Mouse (Mus musculus) forelimb bud, embryonic 11.5 days (tissue): ENCODE measurements around the gene Mvd.

Source experiments
- DNase-seq: peaks from one replicate; pipeline ENCODE4 v3.0.0-alpha.2; 2012; ENCODE audit warnings: low read depth, low spot score

The Mvd gene

GRCm38 (mm10) chr8:122443262-122444006 is at the start of gene Mvd:
Mvd (minus strand) TSS chr8:122443422.
- peak; percentile 100 for DNase-seq

GRCm38 (mm10) chr8:122488387-122488786 is 45.2 kb upstream of the Mvd start:
- DNase-seq, result no peak

DNA sequence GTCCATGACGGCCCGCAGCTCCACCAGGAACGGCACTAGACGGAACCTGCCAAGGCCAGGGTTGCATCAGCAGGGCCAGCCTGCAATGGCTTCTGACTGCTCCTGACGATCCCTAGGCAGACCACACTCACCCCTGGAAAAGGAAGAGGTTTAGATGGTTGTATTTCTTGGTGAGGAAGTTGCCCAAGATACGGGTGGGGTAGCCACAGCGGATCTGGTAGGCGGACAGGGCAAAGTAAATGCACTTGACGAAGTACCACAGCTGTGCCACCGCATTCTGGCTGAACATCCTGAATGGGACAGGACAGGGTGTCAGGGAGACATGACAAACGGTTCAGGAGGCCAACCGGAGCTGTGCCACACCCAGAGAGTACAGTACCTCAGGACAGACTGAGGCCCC is 41.6 kb upstream of the Mvd start:
- DNase-seq, result no peak

- no peak for DNase-seq
These were observed 40.7 kb upstream of the Mvd start for GRCm38 (mm10) chr8:122483877-122484276.

DNA sequence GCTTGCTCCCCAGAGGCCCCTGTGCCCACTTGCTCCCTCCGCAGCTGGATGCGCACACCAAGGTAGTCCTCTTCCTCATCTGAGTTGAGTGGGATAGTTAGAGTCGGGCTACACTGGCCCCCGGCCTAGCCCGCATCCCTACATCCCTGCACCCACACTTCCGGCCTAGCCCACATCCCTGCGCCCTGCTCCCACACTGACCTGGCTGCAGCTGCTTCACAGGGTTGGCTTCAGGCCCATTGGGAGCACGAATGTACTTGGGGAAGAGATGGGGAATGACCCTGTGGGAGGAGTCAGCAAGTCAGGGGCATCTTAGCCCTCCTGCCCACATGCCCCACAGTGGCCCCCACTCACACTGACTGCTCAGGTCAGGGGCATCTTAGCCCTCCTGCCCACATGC is 39.2 kb upstream of the Mvd start:
- DNase-seq, result no peak

DNA sequence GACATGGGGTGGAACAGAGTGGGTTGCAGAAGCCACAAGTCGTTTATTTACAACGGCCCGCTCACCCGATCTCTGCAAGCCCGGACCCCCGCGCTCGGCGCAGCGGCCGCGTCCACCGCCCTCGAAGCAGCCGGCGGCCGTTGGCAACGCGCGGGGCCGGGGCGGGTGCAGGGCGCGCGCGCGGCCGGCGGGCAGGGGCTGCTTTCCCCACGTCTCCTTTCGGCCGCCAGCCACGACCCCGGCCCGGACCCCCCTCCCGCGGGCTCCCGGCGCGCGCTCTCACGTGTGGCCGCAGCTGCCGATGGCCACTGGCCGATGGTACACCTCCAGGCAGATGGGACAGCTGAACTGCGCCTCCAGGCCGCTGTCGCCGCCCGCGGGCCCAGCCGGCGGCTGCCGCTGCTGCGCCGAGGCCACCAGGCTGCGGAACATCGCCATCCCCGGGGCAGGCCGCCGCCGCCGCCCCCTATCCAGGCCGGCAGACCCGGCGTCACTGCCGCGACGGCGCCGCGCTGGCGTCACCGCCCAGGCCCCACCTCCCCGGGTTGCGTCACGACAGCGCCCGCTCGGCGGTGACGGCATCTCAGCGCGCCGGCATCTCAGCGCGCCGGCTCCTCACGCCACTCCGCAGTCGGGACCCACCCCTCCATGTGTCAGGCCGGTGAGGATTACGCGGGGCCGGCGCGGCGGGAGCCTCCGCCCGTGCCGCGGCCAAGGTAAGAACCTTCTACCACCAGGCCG is 32.5 kb upstream of the Mvd start, which contains the start of the genes Rnf166 and Ctu2:
Rnf166 (minus strand) TSS at position 485 of the 741 bp plus-strand sequence.
Ctu2 (plus strand) TSS at position 564 of the 741 bp plus-strand sequence.
- DNase-seq, result peak; percentile 93

- DNase-seq, result no peak
These were observed 31.8 kb upstream of the Mvd start for GRCm38 (mm10) chr8:122474951-122475560.

DNA sequence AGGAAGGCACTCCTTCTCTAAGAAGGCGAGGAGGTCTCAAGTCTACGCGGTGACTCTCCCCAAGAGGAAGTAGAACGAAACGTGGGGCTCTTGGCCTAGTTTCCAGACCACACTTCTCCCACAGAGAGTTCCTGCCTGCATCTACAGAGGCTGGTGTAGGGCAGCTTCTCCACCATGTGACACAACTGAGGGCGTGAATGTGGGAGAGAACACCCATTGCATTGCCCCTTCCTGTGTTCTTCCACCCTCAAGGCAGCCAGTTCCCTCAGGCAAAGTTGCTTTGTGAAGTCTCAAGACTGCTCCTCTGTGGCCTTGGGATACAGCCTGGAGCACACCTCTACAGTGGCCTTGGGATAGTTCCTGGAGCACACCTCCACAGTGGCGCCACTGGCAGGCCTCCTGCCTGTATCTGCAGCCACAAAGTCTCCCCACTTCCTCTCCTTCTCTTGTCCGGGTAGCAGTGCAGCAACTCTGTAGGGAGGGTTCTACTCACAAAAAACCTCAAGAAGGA is 30.7 kb upstream of the Mvd start:
- no peak for DNase-seq

GRCm38 (mm10) chr8:122470691-122471090 is 27.5 kb upstream of the Mvd start:
- DNase-seq, result no peak

GRCm38 (mm10) chr8:122469965-122470364 is 26.7 kb upstream of the Mvd start:
- DNase-seq, result no peak

GRCm38 (mm10) chr8:122469407-122469806 is 26.2 kb upstream of the Mvd start:
- no peak for DNase-seq

DNA sequence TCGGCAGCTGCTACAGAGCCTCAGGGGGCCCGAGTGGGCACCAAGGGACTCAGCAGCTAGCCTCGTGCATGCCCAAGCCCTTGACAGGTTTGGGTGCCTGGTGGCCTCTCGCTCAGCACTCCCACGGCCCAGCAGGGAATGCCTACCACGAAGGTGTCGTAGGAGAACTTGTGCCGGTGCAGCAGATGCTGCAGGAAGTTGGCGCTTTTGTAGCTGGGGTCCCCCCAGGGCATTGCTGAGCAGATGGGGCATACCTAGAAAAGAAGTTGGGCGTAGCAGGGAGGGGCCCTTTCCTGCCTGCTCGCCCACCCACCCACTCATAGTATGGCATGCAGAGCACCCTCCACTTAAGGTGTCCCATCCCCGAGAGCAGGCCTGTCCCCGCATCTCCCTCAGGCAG is 24.6 kb upstream of the Mvd start:
- no peak for DNase-seq

DNA sequence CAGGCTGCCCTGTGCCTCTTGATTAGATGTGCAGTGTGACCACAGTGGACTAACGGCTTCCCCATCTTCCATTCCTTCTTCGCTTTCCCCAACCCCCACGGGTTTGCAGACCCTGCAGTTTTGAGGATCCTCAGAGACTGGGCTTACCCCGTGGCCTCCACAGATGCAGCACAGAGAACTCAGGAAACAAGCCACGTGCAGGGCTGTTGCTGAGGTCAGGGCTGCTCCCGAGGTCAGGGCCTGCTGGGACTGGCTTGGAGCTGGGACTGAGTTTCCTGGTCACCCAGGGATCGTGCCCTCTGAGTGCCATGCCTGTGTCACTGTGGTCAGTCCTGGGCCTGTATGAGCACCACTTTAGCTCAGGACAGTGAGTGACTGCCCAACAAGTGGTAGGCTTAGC is 21.8 kb upstream of the Mvd start:
- DNase-seq, result no peak

DNA sequence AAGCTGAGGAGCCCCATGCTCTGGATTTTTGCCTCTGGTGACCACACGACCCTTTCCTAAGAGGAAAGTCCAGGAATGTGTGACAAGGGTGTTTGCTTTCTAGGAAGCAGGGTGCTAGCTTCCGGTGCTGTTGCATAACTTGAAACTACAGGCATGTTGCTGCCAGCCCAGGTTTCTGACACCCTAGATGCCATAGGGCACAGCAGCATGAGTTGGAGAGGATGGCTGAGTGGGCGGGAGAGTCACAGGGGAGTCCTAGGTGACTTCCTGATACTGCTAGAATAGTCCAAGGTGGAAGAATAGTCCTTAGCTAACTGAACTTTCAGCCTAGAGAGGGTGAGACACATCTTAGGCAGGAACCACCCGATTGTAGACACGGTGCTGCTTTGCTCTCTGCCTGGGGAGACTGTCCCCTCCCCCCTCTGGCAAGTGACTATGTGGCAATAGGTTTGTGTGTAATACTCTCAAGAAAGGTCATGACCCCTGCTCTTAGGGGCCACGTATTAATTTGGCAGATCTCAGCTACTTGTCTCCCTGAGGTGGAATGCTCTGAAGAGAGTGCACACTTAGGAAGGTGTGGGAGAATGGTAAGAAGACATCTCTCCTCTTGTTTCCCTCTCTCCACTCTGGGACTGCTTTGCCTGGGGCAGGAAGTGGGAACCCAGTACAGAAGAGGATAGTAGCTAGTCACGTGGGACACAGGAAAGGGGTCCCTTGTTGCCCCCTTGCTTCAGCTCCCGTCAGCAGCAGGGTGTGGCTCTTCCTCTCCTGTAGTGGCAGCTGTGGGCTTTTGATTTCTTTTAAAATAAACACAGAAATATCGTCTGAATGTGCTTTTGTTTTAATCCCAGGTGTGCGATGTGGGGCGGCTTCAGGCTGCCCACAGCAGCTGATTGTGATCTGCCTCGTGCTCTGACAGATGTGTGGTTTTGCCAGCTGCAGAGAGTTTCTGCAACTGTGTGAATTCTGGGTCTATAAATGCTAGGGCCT is 20.7 kb upstream of the Mvd start:
- no peak for DNase-seq

DNA sequence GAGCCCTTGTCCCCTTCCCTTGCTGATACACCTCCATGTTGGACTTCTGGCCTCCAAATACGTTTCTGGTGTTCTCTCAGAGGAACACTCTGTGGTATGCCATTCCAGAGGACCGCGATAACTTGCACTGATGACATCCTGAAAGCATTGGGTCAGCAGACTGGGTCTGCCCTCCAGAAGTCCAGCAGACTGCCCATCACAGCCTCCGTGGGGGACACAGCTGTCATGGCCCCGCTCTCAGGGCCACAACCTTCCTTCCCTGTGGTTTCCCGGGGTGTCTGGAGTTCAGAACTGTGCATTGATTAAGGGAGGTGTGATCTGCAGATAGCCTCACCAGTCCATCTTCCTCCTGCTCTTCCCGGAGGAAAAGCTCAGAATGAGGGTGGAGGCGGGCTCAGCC is 19.3 kb upstream of the Mvd start:
- no peak for DNase-seq

DNA sequence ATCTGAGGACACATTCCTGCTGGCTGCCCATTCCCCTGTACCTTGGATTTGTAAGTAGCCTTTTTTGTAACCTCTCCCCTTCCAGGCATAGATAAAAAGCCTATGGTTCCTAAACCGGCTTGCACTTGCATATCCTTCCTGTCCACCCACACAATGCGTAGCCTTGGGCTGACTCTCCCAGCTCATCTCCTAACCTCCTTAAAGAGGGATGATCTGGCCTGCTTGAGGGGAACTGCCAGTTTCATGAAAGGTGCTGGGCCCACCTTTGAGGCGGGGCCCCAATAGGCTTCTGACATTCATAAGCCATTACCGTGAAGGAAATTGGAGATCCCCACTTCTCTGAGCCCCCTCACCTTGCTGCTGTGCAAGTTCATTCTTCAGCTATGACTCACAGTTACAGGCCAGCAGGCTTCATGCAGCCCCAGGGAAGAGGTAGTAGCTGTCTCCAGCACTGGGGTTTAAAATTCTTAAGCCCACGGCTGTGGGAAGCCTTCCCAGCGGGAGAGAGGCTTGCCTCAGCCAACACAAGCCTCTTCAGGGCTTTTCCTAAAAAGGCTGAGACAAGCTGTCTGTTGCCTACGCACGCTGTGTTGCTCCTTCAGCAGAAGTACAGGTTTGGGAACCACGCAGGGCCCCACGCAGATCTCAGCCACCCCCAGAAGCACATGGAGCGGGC is 18.4 kb upstream of the Mvd start:
- no peak for DNase-seq

DNA sequence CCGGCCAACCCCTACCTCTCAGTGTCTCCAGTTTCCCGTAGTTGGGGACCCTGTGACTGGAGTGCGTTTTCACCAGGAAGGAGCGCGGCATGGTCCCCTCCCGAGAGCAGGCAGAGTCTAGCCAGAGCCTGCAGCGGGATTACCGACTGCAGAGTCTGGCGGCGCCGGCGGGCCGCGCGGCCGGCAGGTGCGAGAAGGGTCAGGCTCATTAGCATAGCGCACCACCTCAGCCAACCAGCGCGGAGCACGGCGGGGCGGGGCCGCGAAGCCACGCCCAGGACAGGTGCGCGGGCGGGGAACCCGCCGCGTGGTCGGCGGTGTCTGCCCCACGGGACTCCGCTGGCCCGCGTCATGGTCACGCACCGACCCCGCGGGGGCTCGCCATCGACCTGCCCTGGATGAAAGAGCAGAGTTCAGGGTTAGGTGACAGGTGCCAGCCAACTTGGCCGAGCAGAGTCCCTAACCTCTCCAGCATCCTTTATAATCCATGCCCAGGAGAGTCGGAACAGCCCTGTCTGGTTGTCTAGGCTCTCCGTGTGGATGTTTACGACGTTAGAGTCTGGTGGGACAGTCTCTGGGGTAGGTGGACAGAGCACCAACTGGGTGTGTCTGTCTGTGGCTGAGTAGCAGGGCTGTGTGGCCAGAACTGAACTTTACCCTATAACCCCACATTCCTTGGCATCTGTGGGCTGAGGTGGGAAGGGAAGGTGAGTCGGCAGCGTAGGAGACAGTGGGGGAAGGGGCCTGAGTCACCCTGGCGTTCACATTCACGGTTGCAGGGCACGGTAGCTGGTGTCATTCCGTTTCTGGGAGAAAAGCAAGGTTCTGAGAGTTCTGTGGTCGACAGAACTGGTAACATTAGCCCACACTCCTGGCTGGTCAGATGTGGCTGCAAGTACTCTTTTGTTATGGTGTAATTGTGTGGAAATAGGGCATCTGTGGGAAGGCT is 17.6 kb upstream of the Mvd start, which contains the start of gene Snai3:
Snai3 (minus strand) TSS at position 210 of the 949 bp plus-strand sequence.
- peak; percentile 43 for DNase-seq

GRCm38 (mm10) chr8:122459990-122460389 is 16.8 kb upstream of the Mvd start:
- no peak for DNase-seq

GRCm38 (mm10) chr8:122459218-122459900 is 16.1 kb upstream of the Mvd start:
- no peak for DNase-seq
